Mouse (Mus musculus) frontal cortex, postnatal 10 days (tissue): ENCODE results near the gene March1.

Source experiments
- DNase-seq, 2 experiments: peaks; one replicate each; pipeline ENCODE4 v3.0.0; 2022; ENCODE audit warnings: low spot score in 2 of 2, mixed read lengths in 1 of 2

The March1 gene

DNA sequence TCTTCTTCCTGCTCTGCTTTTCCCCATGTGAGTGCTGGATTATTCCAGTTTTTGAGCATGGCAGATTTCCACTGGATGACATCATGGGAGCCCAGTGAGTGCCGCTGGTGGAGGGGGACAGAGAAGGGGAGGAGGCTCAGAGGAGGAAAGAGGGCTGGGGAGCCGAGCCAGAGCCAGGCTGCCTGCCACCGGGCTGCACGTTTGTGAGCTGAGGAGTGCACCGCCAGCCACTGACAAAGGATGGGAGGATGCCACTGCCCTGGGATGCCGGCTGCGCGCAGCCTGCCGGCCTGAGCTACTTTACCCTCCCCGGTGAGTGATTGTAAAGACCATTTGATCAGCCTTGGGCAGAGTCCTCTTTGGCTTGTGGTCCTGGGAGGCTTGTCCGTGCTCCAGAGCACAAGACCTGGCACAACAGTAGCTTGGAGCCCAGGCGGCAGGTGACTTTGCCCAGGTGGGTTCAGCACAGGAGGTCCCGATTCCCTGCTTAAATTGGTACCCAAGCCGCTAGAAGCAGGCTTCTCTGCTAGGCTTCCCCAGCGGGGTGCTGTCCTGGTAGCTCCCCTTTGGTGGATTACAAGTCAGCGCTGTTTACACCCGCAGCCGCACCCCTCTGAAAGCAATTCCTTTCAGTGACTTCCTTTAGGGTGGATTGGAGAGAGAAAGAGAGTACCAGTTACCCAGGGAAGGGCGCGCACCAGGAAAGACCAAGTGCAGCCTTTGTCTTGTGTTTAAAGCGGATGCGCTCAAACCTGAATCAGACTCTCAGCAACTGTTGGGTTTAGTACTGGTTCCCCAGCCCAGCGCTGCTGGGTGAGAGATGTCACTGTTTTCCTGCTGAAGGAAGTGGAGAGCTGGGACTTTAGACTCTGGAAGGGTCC lies at the start of gene March1:
TSS of gene March1 (plus strand) at position 30 of the 881 bp plus-strand sequence.
- peak; percentile 60 to 62 for DNase-seq

DNA sequence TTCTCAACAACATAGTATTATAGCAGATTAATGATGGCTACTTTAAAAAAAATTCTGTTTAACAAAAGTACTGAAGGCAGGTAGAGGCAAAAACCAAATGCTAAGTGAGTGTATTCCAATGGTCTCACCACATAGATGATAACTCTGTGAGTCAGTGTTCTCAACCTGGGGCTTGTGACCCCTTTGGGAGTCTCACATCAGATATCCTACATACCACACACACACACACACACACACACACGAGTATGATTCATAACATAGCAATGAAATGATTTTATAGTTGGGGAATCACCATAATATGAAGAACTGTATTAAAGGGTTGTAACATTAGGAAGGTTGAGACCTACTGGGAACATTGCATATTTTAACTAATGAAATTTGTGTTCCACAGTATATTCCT lies 30.8 kb upstream of the March1 start:
- no peak for DNase-seq

DNA sequence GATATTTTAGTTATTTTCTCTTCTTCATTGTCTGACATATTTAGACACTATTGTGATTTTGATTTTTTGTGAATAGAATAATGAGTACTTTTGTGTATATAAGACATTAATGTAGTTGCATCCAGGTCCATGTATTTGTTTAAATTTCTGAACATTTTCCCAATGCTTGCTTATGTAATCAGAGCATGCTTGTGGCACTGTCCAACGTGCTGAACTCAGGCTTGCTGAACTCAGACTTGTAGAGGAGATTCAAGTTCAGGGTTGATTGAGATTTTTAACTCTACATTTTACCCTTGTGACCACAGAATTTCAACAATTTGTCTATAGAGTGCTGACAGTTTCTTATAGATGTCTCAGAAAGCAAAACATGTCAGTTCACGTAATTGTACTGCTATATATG lies 14.5 kb upstream of the March1 start:
- DNase-seq, result no peak

DNA sequence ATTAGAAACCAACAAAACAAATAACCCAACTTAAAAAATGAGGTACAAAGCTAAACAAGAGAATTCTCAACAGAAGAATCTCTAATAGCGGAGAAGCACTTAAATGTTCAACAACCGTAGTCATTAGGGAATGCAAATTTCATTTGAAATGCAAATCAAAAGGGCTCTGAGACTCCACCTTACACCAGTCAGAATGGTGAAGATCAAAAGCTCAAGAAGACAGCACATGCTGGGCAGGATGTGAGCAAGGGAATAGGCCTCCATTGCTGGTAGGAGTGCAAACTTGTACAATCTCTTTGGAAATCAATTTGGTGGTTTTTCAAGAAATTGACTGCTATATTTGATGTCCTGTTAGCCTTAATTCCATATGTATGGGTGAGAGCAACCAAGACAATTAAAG lies 8.2 kb upstream of the March1 start:
- no peak for DNase-seq

DNA sequence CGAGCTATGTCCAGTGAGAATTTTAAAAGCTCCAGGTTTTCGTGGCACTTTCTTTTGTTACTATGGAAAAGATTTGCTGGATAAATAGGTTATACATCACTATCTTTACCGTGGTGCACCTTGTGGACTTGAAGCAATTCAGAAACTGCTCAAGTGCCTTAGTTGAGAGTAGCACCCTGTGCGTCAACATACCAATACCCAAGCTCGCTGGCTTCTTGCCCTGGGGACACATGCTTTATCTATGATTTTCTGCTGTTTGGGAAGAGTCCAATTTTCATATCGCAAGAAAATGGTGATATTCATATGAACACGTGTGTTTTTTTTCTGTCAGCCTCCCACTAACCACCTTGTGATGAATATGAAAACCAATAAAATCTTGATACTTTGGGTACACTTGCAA lies 1.3 kb downstream of the March1 start:
- no peak for DNase-seq

DNA sequence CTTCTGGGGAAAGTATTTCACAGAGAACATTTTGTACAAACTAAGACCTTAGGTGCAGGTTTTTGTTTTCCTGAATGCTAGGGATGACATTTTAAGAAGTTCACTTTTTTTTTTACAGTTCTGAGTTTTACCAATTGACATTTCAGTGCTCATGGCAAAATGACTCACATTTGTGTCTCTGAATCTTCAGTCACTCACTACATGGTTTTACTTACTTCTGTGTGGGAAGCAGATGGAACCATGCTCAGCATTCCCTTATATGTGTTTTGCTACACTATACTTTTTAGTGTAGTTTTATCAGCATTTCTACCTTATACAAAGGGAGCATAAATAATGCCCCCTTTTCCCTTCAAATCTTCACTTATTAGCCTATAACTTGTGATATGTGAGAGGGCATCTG lies 27.2 kb downstream of the March1 start:
- DNase-seq, result no peak

DNA sequence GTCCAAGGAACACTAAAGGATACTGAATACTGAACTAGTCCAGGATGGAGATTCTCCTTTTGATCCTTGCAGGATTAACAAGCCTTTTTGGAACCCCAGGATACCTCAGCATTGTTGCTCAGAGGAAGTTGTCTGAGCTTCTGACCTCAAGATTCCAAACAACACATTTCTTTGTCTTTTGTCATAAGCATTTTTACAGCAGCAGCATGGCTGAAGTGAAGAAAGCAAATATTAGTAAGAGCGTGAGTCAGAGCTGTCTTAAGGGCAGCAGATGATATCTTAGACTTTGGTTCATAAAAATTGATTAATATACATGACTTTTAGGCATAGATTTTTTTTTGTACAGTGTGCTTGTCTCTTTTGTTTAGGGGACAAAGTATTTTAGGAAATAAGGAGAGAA lies 27.8 kb downstream of the March1 start:
- no peak for DNase-seq

DNA sequence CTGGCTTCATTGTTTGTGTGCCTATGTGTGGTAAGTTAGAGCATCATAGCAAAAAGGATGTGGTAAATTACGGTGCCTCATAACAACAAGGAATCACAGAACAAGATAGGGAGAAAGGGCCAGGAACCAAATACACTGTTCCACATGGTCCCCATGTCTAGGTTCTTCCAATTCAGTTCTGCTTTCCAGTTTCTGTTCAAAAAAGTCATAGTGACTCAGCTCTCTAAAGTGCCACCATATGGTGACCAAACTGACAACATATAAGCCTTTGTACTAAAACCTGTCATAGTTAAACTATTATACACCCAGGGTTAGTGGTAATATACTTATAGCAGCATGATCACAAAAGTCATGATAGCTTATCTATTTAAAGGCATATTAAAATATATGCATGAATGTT lies 28.2 kb downstream of the March1 start:
- no peak for DNase-seq

DNA sequence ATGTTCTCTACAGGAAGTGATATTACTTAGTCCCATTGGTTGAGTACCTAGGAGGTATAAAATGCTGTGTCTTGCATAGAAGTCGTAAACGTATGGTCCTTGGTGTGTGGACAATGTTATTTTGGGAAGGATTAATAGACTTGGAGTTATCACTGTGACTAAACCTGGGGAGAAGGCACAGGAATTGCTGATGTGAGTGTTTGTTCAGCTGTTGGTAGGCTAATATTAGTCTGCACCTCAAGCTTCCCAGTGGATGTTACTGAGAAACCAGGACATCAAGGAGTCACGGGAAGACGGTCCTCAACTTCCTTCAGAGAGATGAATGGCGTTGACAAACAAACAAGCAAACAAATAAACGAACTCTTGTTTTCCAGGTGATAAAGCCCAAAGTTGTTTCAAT lies 38.2 kb downstream of the March1 start:
- DNase-seq, result no peak

DNA sequence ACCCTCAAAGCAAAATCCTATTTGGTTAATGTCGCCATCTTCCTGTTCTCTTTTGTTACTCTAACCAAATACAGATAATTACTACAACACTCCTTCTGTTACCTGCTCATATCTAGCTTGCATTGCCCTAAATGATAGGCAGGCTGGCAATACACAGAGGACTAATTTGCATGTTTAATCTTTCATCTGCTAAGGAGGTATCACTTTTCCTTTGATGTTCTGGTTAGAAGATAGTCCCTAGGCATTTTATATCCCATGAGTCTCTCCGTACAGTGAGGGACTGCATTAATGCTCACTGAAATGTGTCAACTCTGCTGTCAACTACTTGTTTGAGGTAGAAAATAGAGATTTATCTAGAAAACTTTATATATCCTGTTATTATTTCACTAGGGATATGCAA lies 44.2 kb downstream of the March1 start:
- DNase-seq, result no peak

DNA sequence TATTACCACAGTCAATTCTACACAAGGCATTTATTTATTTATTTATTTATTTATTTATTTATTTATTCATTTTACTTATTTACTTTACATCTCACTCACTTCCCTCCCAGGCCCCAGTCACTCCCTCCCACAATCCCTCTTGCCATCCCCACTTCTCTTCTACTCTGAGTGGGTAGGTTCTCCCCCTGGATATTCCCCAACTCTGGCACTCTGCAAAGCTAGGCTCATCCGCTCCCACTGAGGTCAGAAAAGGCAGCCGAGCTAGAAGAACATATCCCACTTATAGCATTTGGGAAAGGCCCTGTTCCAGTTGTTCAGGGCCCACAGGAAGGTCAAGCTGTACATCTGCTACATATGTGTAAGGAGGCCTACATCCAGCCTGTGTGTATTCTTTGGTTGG lies 48.1 kb downstream of the March1 start:
- DNase-seq, result no peak

DNA sequence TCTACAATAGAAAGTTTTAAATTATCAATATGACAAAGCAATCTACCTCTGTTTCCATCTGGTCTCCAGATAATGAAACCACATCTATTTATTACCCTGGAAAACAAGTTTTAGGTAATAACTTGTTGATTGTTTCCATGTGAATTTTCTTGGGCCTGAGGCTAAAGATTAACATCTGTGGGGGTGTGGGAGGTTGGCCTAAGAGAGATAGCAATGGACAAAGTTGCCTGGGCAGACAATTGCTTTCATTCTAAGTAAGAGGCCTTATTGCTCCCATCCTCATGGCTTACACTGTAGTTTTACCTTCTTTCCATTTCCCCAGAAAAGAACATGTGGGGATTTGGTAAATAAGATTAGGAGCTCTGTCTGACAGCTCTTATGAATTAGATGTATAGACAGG lies 125.4 kb downstream of the March1 start:
- DNase-seq, result no peak

DNA sequence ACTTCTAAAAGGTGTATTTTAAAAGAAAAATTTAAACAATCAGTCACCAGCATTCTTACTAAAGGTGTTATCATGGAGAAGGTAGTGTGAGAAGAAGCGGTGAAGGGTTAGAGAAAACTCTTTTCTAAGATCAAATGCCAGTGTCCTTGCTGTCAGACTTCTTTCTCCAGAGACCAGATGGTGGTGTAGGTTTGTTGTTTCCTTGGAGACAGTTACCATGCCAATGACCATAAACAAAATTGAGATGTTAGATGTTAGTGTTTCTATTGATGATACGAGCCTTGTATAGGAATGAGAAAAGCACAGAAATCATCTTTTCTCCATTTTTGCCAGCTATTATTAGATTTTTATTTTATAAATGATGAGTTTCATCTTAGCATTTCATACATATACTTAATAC lies 158.1 kb downstream of the March1 start:
- DNase-seq, result no peak

DNA sequence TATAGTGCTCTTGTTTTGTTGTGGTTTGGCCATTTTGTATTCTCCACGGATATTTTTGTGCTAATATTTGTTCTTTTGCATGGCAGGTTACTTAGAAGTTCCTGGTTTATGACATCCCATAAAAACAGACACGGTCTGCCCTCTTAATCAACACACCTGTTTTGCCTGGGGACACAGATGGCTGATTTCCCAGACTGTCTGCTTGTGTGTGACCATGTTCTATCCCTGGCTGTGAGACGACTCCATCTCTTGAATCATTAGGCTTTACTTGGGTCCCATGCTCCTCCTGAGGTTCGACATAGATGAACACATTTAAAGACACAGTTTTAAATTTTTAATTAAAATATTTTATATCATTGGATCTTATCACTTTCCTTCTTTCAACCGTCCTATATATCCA lies 163.5 kb downstream of the March1 start:
- no peak for DNase-seq

DNA sequence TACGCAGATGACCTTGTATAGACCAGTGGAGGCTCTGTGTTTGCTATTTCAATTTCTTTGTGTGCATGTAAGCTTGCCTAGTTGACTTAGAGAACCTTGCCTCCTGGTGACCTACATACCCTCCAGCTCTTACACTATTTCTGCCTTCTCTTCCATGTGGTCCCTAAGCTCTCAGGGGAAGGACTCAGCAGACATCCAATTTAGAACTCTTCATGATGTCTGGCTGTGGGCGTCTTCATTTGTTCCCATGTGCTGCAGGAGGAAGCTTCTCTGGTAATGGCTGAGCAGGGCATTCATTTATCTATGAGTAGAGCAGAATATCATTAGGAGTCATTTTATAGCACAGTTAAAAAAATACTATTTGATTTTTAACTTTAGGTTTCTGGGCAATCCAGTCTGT lies 195.3 kb downstream of the March1 start:
- DNase-seq, result no peak

DNA sequence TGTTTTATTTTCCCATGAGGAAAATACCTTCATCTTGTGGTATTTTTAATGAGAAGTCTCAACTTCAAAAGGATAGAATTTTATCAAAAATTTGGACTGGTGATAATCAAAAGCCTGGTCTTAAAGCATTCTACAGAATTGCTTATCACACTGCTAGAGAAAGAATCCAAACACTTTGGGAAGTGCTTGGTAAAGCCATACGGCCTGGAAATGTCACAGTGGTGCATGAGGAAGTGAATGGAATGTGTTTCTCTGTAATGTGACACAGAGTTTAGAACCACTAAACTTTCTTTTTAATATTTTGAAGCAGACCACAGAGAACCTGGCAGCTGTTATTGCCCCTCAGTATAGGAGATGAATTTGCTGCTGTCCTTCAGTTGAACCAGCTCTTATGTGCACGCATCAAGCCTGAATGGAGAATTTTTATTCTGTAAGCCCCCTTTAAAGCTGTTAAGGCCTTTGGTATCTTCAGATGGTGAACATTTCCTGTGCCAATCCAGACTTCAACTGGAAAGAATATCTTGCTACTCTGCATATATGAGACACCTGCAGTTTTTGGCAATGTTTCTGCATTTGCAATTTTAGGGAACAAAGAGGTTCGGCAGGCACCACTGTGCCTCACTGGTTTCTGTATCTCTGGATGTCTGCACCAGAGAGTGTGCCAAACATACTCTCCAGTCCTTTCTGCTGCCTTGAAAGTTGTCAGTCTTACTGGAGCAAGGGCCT lies 304.8 kb downstream of the March1 start:
- peak; percentile 8 to 14 for DNase-seq

DNA sequence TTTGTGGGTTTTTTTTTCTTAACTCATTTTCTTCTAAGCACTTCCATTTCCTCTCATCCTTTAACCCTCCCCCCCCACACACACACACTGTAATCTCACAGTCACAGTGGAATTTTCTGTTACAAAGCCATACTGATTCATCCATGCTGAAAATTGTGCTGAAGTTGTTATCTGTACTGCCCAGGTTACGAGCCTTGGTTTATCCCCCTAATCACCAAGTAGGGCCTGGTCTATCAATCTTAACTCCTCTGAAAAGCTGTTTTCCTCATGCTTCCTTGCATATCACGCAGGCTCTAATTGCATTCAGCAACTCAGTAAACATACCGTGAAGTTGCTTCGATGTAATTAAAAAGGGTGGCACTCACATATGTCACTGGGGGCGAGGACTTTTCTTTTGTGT lies 339.2 kb downstream of the March1 start:
- DNase-seq, result no peak

DNA sequence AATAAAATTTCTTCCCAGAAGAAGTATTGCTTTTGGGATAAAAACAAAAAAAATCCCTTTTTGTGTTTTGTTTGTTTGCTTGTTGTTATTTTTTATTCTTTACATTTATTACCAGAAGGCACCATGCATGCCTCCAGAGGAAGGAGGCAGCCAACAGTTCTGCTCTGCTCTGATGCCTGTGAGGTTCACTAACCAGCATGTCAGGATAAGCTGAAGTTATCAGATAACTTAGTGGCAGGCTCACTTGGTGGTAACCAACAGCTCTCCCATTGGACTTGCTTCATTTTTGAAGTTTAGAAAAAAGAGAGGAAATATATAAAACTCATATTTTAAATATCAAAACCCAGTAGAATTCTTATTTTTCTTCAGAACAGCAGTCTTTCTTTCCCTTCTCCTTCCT lies 339.8 kb downstream of the March1 start:
- no peak for DNase-seq

DNA sequence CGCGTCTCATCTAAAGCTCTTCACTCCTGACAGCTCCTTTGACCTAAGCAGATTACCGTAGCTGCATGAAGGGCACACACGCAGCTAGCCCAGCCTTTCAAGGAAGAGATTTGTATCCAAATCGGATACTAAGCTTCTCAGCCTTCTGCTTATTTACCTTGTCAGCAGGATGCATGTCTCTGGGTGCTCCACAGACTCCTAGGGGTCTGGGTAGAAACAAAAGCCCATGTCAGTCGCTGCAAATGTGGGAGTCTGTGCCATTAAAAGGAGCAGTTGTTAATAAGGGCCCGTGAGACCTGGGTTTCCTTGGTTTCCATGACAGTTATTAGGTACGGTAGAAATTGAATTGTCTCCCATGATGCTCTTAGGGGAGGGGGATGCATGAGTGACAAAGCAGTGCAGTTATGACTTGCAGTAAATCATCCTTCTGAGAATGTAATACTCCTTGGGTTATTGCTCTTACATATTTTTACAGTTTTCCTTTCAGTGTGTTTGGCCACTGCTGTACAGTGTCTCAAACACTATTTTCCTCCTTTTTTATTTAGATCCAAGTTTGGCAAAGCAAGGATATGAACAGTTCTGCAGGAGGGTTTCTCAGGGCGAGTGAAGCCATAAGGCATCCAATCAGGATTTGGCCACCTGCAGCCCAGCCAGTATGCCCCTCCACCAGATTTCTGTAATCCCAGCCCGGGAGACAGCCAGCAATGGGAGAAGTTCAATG lies 349.0 kb downstream of the March1 start:
- DNase-seq, result no peak

DNA sequence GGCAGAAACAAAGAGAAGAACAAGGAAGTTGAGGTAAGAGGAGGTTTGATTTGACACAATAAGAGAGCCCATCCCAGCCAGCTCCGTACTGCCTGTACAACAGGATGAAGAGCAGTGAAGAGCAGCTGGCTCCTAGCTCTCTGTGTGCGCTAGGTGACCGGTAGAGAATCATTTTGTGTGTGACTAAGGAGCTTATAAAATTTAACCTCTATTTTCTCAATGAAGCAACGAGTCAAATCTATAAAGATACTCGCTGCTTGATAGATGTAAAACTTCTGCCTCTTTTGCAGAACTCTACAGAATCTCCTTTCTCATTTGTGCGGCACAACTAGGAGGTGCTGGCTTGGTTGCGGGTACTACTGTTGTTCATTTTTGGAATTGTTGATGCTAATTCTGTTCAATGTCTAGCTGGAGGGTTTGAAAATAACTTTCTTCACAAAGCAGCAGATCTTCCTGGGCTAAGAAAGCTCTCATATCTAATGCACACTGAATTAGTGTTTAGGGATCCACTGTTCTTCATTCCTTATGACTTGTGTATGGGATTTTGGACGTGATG lies 349.6 kb downstream of the March1 start:
- no peak for DNase-seq

DNA sequence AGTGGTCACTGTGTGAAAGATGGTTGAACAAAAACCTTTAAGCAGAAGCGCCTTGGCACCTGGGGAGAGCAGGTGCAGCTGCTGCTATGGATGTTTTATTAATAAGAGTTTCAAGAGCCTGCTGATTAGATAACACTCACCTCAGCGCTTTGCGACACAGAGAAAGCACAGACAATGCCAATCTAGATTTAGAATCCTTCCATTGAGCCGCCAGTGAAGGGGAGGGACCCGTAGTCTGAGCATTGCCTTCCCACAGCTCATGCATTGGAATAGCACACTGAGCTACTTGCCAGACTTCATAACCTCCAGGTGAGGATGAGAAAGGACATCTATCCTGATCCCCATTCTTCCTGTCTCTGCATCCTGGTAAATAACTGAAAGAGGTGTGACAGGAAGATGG lies 359.2 kb downstream of the March1 start:
- no peak for DNase-seq

DNA sequence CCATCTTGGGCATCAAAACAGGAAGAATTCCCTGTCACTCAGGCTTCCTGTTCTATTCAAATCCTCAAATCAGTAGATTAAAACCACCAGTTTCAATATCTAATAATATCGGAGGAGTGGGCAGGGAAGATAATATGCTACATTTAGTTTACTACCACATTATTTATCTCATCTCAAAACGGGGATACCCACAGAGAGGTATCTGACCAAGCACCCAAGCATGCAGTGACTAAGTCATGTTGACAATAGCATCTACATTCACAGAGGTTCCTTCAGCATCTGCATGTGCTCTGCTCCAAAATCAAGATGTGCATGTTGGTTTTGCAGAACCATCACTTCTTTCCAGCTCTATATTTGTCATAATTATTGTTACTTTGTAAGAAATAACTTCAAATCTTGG lies 364.3 kb downstream of the March1 start:
- DNase-seq, result no peak
